ENCODE assay signal across 8 mouse cellular contexts in genomic region chr15:99704041-99704681, GRCm38 (mm10). TPM values are rescaled to one million over a fixed set of nuclear protein-coding genes. Genes with fewer than 3 reads are reported as not detected.
A peak's percentile ranks its signal among the peaks of the same experiment; 100 is the strongest.
DNase-seq lines count a peak whose midpoint lies in the region; ATAC-seq lines count a peak whose summit lies in the region.

No protein-coding gene starts in this region.

- no peak overlapping the region for H3K4me3 ChIP-seq in lung, embryonic 16.5 days (ENCODE audit: low read length)
- H3K4me3 ChIP-seq in embryonic facial prominence, embryonic 12.5 days, result peak overlapping the region; percentile 77; the same call in 1 of the 2 replicates
- peak overlapping the region; percentile 77 for H3K4me3 ChIP-seq in hindbrain, embryonic 16.5 days (ENCODE audit: low read length)
- peak overlapping the region; percentile 92 for H3K4me3 ChIP-seq in midbrain, embryonic 11.5 days (ENCODE audit: low read depth, low read length)

- H3K9ac ChIP-seq in lung, embryonic 16.5 days (ENCODE audit: low read length), result no peak overlapping the region; the same call in 1 of the 2 replicates
- H3K9ac ChIP-seq in embryonic facial prominence, embryonic 12.5 days, result peak overlapping the region; percentile 86
- peak overlapping the region; percentile 56 for H3K9ac ChIP-seq in hindbrain, embryonic 16.5 days (ENCODE audit: low read depth, low read length)
- peak overlapping the region; percentile 60 for H3K9ac ChIP-seq in midbrain, embryonic 11.5 days (ENCODE audit: low read length)

- H3K4me2 ChIP-seq in lung, embryonic 16.5 days (ENCODE audit: low read depth, low read length), result 0 out of 2 replicates have a peak overlapping the region, but pooled peaks have one; percentile 4
- peak overlapping the region; percentile 84 for H3K4me2 ChIP-seq in embryonic facial prominence, embryonic 12.5 days (replicated peaks)
- H3K4me2 ChIP-seq in hindbrain, embryonic 16.5 days (ENCODE audit: low read length), result peak overlapping the region; percentile 86
- H3K4me2 ChIP-seq in midbrain, embryonic 11.5 days, result peak overlapping the region; percentile 84

- no peak for ATAC-seq in lung, embryonic 16.5 days (ENCODE audit: low read depth)
- no peak for ATAC-seq in embryonic facial prominence, embryonic 12.5 days (ENCODE audit: insufficient number of reproducible peaks, insufficient read depth, low FRiP score, low TSS enrichment)
- no peak for ATAC-seq in hindbrain, embryonic 16.5 days
- ATAC-seq in midbrain, embryonic 11.5 days (ENCODE audit: low FRiP score), result no peak
- ATAC-seq in megakaryocyte, adult 5-6 weeks (ENCODE audit: poor library complexity, severe bottlenecking), result no peak

- peak overlapping the region; percentile 58 for H3K27ac ChIP-seq in lung, embryonic 16.5 days (ENCODE audit: low read length)
- H3K27ac ChIP-seq in embryonic facial prominence, embryonic 12.5 days, result peak overlapping the region; percentile 46; the same call in 1 of the 2 replicates
- H3K27ac ChIP-seq in hindbrain, embryonic 16.5 days (ENCODE audit: low read depth, low read length), result peak overlapping the region; percentile 75; the same call in 1 of the 2 replicates
- peak overlapping the region; percentile 81 for H3K27ac ChIP-seq in midbrain, embryonic 11.5 days (ENCODE audit: low read depth, low read length)

- no peaks in the 10 kb centered on the region for H3K9me3 ChIP-seq in lung, embryonic 16.5 days (ENCODE audit: control insufficient read depth, low read length)
- H3K9me3 ChIP-seq in embryonic facial prominence, embryonic 12.5 days, result no peaks in the 10 kb centered on the region
- no peaks in the 10 kb centered on the region for H3K9me3 ChIP-seq in hindbrain, embryonic 16.5 days (ENCODE audit: control insufficient read depth, low read length)
- no peaks in the 10 kb centered on the region for H3K9me3 ChIP-seq in midbrain, embryonic 11.5 days (ENCODE audit: control insufficient read depth, low read length)

- H3K36me3 ChIP-seq in lung, embryonic 16.5 days (ENCODE audit: control insufficient read depth, insufficient read depth, low read length), result peaks cover 31% of the 10 kb centered on the region
- peaks cover 51% of the 10 kb centered on the region for H3K36me3 ChIP-seq in embryonic facial prominence, embryonic 12.5 days
- H3K36me3 ChIP-seq in hindbrain, embryonic 16.5 days (ENCODE audit: control insufficient read depth, insufficient read depth, low read length), result peaks cover 29% of the 10 kb centered on the region
- peaks cover 19% of the 10 kb centered on the region for H3K36me3 ChIP-seq in midbrain, embryonic 11.5 days (ENCODE audit: control insufficient read depth, insufficient read depth, low read length)

- no peak for DNase-seq in lung, adult 18-20 months
- no peak for DNase-seq in midbrain, embryonic 11.5 days (ENCODE audit: low spot score, missing footprints)
- DNase-seq in thymus, postnatal 14 days, result no peak
- no peak for DNase-seq in frontal cortex, postnatal 14 days (ENCODE audit: low spot score in 2 of 2)

- 50% methylated on average over 23 of the region's 23 CpGs for WGBS in lung, embryonic 16.5 days
- 16% methylated on average over 23 of the region's 23 CpGs for WGBS in embryonic facial prominence, embryonic 12.5 days
- WGBS in hindbrain, embryonic 16.5 days, result 16% methylated on average over 23 of the region's 23 CpGs
- WGBS in midbrain, embryonic 11.5 days, result 26% methylated on average over 23 of the region's 23 CpGs

- H3K4me1 ChIP-seq in lung, embryonic 16.5 days (replicated peaks; ENCODE audit: control insufficient read depth, insufficient read depth, low read length), result peaks cover 24% of the 10 kb centered on the region
- peaks cover 24% of the 10 kb centered on the region for H3K4me1 ChIP-seq in embryonic facial prominence, embryonic 12.5 days
- H3K4me1 ChIP-seq in hindbrain, embryonic 16.5 days (ENCODE audit: control insufficient read depth, insufficient read depth, low read depth, low read length), result peaks cover 28% of the 10 kb centered on the region
- peaks cover 23% of the 10 kb centered on the region for H3K4me1 ChIP-seq in midbrain, embryonic 11.5 days (ENCODE audit: control insufficient read depth, insufficient read depth, low read length)

- no peaks in the 10 kb centered on the region; the same call in 1 of the 2 replicates for H3K27me3 ChIP-seq in lung, embryonic 16.5 days (ENCODE audit: control insufficient read depth, insufficient read depth, low read depth, low read length)
- H3K27me3 ChIP-seq in embryonic facial prominence, embryonic 12.5 days, result no peaks in the 10 kb centered on the region
- H3K27me3 ChIP-seq in hindbrain, embryonic 16.5 days (replicated peaks; ENCODE audit: control insufficient read depth, insufficient read depth, low read length), result no peaks in the 10 kb centered on the region
- H3K27me3 ChIP-seq in midbrain, embryonic 11.5 days (ENCODE audit: control insufficient read depth, insufficient read depth, low read length), result no peaks in the 10 kb centered on the region

RNA-seq across cellular contexts. Expression of gene Gm17349, which starts 1.1 kb away (rescaled TPM):
- polyA plus RNA-seq in lung, embryonic 16.5 days (2015; fragmentation: Nextera tagmentation; extraction: Ambion mirVana), result not detected in 2 replicates
- not detected in 2 replicates for polyA plus RNA-seq in embryonic facial prominence, embryonic 12.5 days (2016; fragmentation: Nextera tagmentation; extraction: Ambion mirVana)
- not detected in 2 replicates for polyA plus RNA-seq in hindbrain, embryonic 16.5 days (2015; fragmentation: Nextera tagmentation; extraction: Ambion mirVana)
- not detected in 2 replicates for polyA plus RNA-seq in midbrain, embryonic 11.5 days (2014; fragmentation: Nextera tagmentation; extraction: Ambion mirVana)
- not detected in 2 replicates for total RNA-seq in megakaryocyte, adult 5-6 weeks (2015)
- not detected in 2 replicates for total RNA-seq in megakaryocyte, adult 5-6 weeks (2017)

RNA-seq across cellular contexts. Expression of gene Smarcd1, which starts 2.2 kb away (rescaled TPM):
- polyA plus RNA-seq in lung, embryonic 16.5 days (2015; fragmentation: Nextera tagmentation; extraction: Ambion mirVana), result 31.1 and 34.5 TPM in 2 replicates
- polyA plus RNA-seq in embryonic facial prominence, embryonic 12.5 days (2016; fragmentation: Nextera tagmentation; extraction: Ambion mirVana), result 67.4 and 80.2 TPM in 2 replicates
- 71.7 and 86.2 TPM in 2 replicates for polyA plus RNA-seq in hindbrain, embryonic 16.5 days (2015; fragmentation: Nextera tagmentation; extraction: Ambion mirVana)
- polyA plus RNA-seq in midbrain, embryonic 11.5 days (2014; fragmentation: Nextera tagmentation; extraction: Ambion mirVana), result 111 and 113 TPM in 2 replicates
- 12.0 and 12.4 TPM in 2 replicates for total RNA-seq in megakaryocyte, adult 5-6 weeks (2015)
- 9.3 and 16.1 TPM in 2 replicates for total RNA-seq in megakaryocyte, adult 5-6 weeks (2017)

RNA-seq across cellular contexts. Expression of gene Gpd1, which starts 13.2 kb away (rescaled TPM):
- 3.3 and 3.7 TPM in 2 replicates for polyA plus RNA-seq in lung, embryonic 16.5 days (2015; fragmentation: Nextera tagmentation; extraction: Ambion mirVana)
- polyA plus RNA-seq in embryonic facial prominence, embryonic 12.5 days (2016; fragmentation: Nextera tagmentation; extraction: Ambion mirVana), result 0.34 and 0.54 TPM in 2 replicates
- 3.1 and 4.6 TPM in 2 replicates for polyA plus RNA-seq in hindbrain, embryonic 16.5 days (2015; fragmentation: Nextera tagmentation; extraction: Ambion mirVana)
- 0.14 and 0.18 TPM in 2 replicates for polyA plus RNA-seq in midbrain, embryonic 11.5 days (2014; fragmentation: Nextera tagmentation; extraction: Ambion mirVana)
- 0.11 TPM in 1 of 2 replicates, not detected in the other for total RNA-seq in megakaryocyte, adult 5-6 weeks (2015)
- total RNA-seq in megakaryocyte, adult 5-6 weeks (2017), result 0.20 and 0.26 TPM in 2 replicates

RNA-seq across cellular contexts. Expression of gene Cox14, which starts 21.3 kb away (rescaled TPM):
- 148 and 164 TPM in 2 replicates for polyA plus RNA-seq in lung, embryonic 16.5 days (2015; fragmentation: Nextera tagmentation; extraction: Ambion mirVana)
- polyA plus RNA-seq in embryonic facial prominence, embryonic 12.5 days (2016; fragmentation: Nextera tagmentation; extraction: Ambion mirVana), result 148 and 161 TPM in 2 replicates
- 175 and 191 TPM in 2 replicates for polyA plus RNA-seq in hindbrain, embryonic 16.5 days (2015; fragmentation: Nextera tagmentation; extraction: Ambion mirVana)
- 135 and 140 TPM in 2 replicates for polyA plus RNA-seq in midbrain, embryonic 11.5 days (2014; fragmentation: Nextera tagmentation; extraction: Ambion mirVana)
- 67.3 and 78.1 TPM in 2 replicates for total RNA-seq in megakaryocyte, adult 5-6 weeks (2015)
- total RNA-seq in megakaryocyte, adult 5-6 weeks (2017), result 15.4 and 25.6 TPM in 2 replicates

RNA-seq across cellular contexts. Expression of gene Asic1, which starts 34.0 kb away (rescaled TPM):
- polyA plus RNA-seq in lung, embryonic 16.5 days (2015; fragmentation: Nextera tagmentation; extraction: Ambion mirVana), result 1.6 and 1.7 TPM in 2 replicates
- 6.2 and 6.7 TPM in 2 replicates for polyA plus RNA-seq in embryonic facial prominence, embryonic 12.5 days (2016; fragmentation: Nextera tagmentation; extraction: Ambion mirVana)
- polyA plus RNA-seq in hindbrain, embryonic 16.5 days (2015; fragmentation: Nextera tagmentation; extraction: Ambion mirVana), result 45.1 and 59.4 TPM in 2 replicates
- polyA plus RNA-seq in midbrain, embryonic 11.5 days (2014; fragmentation: Nextera tagmentation; extraction: Ambion mirVana), result 10.5 and 11.4 TPM in 2 replicates
- total RNA-seq in megakaryocyte, adult 5-6 weeks (2015), result 0.05 TPM in 1 of 2 replicates, not detected in the other
- total RNA-seq in megakaryocyte, adult 5-6 weeks (2017), result 0.11 TPM in 1 of 2 replicates, not detected in the other

Comparison
In these comparisons a context has a peak if more than half of its experiments do, and no peak if none do; other contexts are left out.
1. H3K4me2 ChIP-seq: peak in every context shown above with its lines; median percentile 86 in hindbrain, embryonic 16.5 days; 84 in embryonic facial prominence, embryonic 12.5 days; 84 in midbrain, embryonic 11.5 days; 4 in lung, embryonic 16.5 days.